Mouse (Mus musculus) myocyte (in vitro differentiated cells): Measurements from ENCODE around the gene Prpf18.

Experiments used
- E2F4 ChIP-seq: IDR thresholded peaks from one replicate; pipeline ENCODE4 v1.6.1; 2011; ENCODE audit warnings: mild to moderate bottlenecking, control low read depth, moderate library complexity; ENCODE audit not compliant: insufficient read depth
- MYOD1 ChIP-seq, 3 experiments: IDR thresholded peaks; one replicate each; pipeline ENCODE4 v1.6.1; 2011; ENCODE audit warnings: control low read depth in 2 of 3, low read depth in 2 of 3, mild to moderate bottlenecking in 2 of 3, moderate library complexity in 1 of 3; ENCODE audit not compliant: insufficient read length in 2 of 3, control insufficient read depth in 1 of 3
- POLR2A ChIP-seq: IDR thresholded peaks from one replicate; pipeline ENCODE4 v1.6.1; 2011; ENCODE audit warnings: low read depth, mild to moderate bottlenecking, control low read depth, moderate library complexity; ENCODE audit not compliant: insufficient read length
- REST ChIP-seq: IDR thresholded peaks from one replicate; pipeline ENCODE4 v1.6.1; 2011; ENCODE audit warnings: mild to moderate bottlenecking, control low read depth, moderate library complexity; ENCODE audit not compliant: insufficient read depth, insufficient read length

DNA sequence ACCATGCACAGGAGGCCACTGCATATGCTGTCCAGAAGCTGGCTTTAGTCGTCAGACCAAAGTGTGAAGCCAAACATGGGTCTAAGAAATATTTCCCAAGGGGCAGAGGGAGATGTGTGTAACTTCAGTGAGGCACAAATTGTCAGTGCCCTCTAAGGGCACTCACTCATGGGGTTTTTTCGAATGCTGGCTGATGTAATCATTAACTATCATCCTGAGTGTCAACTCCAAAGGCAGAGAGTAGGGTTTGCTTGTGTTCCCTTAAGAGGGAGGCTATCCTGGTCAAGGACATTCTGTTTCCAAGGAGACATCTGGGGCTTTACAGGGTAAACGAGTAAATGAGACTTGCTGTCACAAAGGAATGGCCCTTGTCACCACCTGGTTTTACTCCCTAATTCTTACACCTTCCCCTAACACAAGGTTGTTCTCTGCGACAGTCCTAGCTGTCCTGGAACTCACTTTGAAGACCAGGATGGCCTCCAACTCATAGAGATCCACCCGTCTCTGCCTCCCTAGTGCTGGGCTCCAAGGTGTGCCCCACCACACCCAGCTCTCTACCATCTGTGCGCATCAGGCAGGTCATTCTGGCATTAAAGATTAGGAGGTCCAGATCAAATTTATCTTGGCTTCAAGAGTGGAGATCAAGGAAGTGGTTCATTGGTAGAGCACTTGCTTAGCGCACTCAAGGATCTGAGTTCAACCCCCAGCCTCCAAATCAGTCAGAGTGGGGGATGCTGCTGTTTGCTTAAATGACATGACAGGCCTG, 79.2 kb downstream of the Prpf18 start:
- TF ChIP-seq E2F4 (no peak), POLR2A (no peak), REST (no peak), MYOD1 (IDR thresholded peaks at IDR 0.05; ENCODE audit: control insufficient read depth in 1 of 3, insufficient read length in 2 of 3, low read depth in 2 of 3) (no peak)
